Mouse (Mus musculus) G1E-ER4 (cell line): Measurements from ENCODE around the gene Phkg1. TPM values are rescaled to one million over a fixed set of nuclear protein-coding genes. Genes with fewer than 3 reads are reported as not detected.

ENCODE experiments used
- GATA1 ChIP-seq: IDR thresholded peaks from one replicate; pipeline ENCODE4 v1.8.0; 2012; ENCODE audit warnings: low read length, inconsistent platforms
- polyA plus RNA-seq: library from polyadenylated mRNA; stranded (reverse); fragments of >175 nt; gene quantifications from 2 replicates; pipeline ENCODE4 v1.2.3, GENCODE M21; 2012

Phkg1 gene
- polyA plus RNA-seq, 1 experiment = not detected

DNA sequence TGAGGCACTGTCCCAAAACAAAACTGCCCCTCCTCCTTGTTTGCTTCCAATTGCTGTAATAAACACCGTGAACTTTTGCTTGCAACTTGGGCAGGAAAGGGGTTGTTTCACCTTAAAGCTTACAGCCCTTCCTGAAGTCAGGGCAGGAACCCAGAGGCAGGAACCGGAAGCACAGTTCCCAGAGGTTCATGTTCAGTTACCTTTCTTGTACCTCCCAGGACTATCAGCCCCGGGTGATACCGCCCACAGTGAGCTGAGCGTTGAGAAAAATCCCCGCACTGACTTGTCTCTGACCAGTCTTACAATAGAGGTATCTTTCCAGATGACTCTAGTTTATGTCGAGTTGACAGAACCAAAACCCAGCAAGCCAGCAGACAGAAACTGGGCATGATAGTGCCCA, 11.2 kb upstream of the Phkg1 start:
- TF ChIP-seq GATA1 = no peak

DNA sequence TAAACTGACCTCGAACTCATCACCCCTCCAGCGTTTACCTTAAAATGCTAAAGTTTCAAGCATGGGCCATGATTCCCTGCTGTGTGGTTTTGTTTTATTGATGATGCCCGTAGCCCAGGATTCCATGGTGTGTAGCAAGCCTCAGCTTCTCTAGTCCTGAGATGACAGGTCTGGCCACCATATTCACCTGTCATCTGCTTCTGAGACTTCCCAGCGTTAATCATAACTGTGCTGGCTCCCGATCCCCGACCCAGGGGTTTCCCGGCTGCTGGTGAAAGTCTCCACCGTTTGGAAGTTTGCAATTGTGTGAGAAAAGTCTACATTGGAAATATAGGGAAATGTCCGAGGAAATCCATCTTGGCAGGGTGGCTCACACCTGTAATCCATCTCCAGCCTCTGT, 10.8 kb upstream of the Phkg1 start:
- TF ChIP-seq GATA1 = no peak

DNA sequence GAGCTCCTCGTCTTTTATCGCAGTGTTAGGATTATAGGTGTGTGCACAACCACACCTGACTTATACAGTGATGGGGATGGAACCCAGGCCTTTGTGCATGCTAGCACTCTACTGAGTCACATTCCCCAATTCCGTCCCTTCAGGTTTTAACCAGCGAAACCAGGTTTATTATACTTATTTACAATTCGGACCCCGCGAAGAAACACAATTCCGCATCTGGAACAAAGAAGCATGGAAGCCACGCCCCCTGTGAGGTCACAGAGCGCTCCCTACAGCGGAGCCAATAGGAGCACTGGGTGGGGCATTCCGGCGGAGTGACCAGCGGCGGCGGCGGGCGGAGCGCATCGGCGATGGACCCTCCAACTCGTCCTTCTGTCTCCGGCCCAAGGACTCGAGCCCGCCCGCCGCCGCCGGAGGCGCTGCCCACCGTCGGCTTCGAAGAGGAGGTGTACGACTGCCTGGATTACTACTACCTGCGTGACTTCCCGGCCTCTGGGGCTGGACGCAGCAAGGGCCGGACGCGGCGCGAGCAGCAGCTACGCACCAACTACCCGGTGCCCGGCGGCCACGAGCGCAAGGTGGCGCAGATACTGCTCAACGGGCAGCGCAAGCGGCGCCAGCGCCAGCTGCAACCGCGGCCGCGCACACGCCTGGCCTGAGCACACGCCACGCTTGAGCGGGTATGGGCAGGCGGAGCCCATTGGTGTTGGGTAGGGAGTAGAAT, 10.1 kb upstream of the Phkg1 start, which contains the start of gene Nupr1l:
Nupr1l (plus strand) TSS at position 299 of the 724 bp plus-strand sequence.
- no peak for TF ChIP-seq GATA1

DNA sequence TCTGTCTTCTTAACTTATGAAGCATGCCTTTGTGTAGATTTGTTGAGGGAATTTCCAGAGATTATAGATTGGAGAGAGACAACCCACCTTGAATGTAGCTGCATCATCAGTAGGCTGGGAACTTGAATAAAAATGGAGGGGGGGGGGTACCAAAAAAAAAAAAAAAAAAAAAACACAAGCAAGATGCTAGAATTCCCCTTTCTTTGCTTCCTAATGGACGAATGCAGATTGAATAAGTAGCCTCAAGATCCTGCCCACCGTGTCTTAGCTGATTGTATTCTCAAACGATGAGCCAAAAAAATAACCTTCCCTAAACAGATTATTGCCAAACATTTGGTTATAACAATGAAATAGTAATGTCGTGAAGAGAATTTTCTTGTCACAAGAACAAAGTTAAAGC, 9.4 kb upstream of the Phkg1 start:
- TF ChIP-seq GATA1 = no peak

DNA sequence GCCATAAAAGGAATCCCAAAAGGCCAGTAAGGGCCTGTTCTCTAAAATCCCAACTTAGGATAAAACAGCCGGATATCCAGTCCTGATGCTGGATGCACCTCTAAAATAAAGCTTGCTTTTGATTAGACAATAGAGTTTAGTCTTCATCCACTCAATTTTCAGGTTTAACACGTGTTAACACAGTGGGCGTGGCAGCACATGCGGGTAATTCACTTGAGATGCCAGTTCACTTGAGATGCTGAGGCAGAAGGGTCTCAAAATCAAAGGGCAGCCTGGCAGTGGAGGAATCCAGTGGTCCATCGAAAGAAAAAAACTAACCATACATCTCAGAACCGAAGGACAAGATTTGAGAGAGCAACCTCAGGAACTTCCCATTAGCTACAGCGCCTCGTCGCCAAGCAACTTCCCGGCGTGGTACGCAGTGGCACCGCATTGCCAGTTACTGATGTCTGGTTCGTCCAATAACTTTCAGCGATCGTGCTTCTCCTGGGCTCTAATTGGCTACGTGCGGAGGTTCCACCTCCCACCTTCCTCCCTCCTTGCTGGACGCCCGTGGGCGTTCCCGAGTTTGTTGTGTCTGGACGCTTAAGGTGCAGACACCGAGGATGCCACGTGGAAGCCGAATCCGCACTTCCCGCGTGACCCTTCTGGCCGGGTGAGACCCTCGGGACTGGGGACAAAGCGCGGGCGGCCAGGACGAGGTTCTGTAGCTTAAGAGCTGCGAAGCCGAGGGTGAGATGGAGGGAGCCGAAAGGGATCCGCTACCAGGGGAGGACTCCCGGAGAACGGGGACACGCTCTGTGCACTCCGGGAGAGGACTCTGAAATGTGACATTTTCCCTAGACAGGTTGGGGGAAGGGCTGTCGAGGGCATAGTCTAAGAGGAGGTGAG, 2.9 kb downstream of the Phkg1 start, which contains the start of gene Zbed5:
Zbed5 (plus strand) TSS at position 526 of the 891 bp plus-strand sequence.
- TF ChIP-seq GATA1 = no peak

DNA sequence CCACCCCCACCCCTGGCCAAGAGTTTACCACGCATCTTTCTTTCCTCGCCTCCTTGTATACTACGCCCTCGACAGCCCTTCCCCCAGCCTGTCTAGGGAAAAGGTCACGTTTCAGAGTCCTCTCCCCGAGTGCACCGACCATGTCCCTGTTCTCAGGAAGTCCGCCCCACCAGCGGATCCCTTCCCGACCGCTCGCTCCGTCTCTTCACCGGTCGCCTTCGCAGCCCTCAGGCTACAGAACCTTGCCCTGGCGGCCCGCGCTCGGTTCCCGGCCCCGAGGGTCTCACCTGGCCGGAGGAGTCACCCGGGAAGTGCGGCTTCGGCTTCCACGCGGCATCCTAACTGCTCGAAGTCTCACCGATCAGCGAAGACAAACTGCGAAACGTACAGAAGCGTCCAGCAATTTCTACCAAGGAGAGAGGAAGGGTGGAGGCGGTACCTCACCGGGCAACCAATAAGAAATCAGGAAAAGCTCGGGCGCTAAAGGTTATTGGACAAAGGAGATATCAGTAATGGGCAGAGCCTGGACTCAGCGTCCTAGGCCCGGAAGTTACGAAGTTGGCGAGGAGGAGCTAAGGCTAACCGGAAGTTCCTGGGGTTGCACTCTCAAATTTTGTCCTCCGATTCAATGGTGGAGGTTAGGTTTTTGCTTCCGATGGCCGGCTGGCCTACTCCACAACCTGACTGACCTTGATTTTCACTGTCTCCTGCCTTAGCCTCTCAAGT, 11.3 kb downstream of the Phkg1 start, which contains the start of gene Chchd2:
Chchd2 (minus strand) TSS at position 560 of the 726 bp plus-strand sequence.
- TF ChIP-seq GATA1 = no peak

DNA sequence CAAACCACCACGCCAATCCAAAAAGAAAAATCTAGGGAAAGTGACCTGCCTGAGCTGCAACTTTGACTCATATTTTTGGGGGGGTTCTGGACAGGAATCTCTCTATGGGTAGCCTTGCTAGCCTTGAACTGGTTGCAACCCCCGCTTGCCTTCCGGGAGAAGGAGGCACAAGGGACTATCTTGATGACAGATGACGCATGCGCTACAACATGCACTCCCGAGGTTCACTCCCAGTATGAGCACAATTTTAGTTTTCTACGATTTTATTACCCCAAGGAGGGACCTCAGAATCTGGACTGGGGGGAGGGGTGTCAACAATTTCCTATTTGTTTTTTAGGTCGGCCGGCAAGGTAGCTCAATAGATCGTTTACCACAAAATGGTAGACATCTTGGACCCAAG, 12.1 kb downstream of the Phkg1 start:
- TF ChIP-seq GATA1 = no peak

DNA sequence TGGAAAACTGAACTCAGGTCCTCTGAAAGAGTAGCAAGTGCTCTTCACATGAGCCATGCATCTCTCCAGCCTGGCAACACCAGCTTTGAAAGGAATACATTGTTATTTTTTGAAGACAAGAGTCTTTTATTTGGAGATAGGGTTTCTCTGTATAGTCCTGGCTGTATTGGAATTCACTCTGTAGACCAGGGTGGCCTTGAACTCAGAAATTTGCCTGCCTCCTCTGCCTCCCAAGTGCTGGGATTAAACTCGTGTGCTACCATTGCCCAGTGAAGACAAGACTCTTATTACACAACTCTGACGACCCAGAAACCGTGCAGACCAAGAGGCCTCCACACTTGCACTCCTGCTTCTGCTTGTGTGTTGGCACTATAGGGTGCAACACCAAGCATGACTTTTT, 18.5 kb downstream of the Phkg1 start:
- TF ChIP-seq GATA1 = no peak

DNA sequence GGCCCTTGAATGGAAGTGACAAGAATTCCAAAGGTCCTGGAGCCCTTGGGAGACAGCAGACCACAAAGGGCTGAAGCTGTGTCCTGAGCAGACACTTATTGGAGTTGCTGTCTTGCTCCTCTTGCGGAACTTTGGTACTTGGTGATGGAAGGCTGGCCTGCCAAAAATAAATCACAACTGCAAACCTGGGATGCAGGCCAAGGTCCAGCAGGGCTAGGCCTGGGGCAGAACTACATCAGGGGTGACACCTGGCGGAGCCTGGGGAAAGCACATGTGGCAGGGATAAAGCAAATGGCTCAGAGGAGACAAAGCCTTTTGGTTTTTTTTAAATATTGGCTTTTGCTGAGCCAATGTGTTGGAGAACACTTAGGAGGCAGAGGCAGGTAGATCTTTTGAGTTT, 19.4 kb downstream of the Phkg1 start:
- no peak for TF ChIP-seq GATA1

DNA sequence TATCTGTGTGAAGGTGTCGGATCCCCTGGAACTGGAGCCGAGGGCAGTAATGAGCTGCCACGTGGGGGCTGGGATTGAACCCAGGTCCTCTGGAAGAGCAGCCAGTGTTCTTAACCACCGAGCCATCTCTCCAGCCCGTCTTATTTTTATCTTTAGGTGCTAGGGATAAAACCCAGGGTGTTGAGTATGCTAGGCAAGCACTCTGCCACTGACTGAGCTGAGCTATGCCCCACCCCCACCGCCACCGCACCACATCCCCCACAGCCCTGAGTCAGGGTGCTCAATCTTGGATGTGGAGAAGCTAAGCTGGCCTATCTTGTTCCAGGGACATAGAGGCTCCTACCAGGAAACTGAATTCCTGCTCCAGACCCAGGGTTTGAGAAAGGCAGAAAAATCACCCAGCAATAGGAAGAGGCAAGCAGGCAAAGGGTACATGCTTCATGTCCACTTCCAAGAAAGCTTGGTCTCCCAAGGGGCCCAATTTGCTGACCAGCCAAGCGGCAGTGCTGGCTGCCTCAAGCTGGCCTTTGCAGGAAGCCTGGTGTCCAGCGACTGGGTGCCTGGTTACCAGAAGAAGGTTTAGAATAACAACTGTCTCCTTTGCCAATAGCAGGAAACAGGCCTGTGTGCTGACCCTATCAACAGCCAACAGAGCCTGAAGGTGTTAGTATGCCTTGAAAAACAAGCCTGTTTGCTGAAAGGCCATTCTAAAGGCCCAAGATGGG, 20.5 kb downstream of the Phkg1 start:
- TF ChIP-seq GATA1 = no peak

DNA sequence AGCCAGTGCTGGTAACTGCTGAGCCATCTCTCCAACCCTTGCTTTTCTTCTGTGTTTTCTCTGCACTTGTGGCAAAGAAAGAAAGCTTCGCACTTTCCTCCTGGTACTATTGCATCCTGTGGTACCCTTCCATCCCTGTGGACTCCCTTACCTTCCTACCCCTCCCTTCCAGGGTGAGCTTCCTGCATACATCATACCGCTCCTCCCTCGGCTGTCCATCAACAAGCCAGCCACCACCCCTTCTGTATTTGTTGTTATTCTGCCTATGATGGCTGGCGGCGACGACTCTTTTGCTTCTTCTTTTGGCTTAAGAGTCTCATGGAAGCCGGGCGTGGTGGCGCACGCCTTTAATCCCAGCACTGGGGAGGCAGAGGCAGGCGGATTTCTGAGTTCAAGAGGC, 23.3 kb downstream of the Phkg1 start:
- no peak for TF ChIP-seq GATA1

DNA sequence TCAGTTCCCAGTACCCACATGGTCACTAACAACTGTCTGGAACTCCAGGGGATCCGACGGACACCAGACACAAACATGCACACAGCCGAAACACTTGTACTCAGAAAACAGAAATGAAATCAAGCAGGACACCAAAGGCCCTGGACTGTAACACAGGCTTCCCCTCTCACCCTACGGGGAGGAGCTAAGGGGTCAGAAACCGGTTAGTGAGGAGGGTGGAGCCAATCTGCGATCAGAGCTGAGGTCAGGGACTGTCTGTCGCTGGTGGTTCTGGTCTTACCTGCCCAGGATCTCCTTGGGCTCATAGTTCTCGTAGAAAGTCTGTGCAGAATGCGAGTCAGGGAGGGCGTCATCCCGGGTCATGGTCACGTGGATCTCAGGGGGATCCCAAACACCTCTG, 24.4 kb downstream of the Phkg1 start:
- no peak for TF ChIP-seq GATA1

DNA sequence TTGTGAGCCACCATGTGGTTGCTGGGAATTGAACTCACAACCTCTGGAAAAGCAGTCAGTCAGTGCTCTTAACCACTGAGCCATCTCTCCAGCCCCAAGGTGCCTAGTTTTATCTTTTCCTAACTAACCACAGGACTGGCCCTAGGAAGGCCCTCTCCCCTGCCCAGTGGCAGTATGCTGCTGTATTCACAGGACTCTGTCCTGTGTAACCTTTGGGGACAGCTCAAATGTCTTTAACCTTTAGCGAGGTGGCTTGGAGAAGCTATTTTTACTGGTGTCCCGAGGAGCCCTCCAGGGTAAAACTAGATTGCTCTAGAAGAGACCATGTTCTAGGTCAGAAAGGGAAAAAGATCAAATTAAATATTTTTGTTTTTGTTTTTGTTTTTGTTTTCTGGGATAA, 27.1 kb downstream of the Phkg1 start:
- no peak for TF ChIP-seq GATA1

DNA sequence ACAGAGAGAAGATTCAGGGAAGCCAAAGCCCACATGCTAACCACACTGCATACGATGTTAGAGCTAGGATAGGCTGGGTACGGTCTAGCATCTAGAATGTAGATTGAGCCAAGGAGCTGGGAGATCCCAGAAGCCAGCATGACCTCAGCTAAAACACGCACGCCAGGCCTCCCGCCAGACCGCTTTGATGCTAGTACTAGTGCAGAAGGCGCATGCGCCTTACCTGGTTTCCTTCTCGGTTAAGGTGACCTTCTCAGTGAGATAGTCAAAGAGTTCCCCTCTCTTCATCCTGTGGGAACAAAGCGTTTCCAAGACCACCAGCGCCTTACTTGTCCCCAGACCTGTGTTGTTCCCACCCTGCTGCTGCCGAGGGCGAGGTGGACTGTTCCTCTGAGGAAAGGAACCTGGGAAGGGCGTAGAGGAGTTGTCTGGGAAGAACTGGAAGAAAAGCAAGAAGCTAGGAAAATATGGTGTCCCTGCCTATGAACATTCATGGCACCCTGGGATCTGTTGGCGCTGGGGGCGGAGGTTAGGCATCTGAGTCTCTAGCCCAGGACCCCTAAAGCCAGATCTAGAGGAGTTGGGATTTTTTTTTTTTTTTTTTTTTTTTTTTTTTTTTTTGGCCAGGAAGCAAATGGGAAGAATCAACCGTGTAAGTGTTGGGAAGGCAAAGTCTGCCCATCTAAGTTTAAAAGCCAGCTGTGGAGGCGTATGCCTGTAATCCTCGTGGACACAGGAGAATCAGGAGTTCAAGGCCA, 28.9 kb downstream of the Phkg1 start:
- no peak for TF ChIP-seq GATA1

DNA sequence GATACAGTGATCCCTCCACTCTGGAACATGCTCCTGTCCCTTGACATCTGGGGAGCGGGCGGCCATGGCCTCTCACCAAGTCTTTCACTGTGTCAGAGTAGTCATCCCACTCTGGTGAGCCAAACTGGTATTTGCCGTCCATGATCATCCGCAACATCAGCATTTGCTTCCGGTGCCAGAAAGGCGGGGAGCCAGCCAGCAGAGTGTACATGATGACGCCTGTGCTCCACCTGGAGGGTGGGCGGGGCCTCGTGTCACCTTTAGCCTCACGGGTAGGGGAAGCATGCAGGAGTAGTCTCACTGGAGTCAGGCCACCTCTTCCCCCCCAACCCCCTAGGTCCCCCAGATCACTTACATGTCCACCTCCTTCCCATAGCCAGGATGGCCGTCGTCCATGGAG, 32.5 kb downstream of the Phkg1 start:
- TF ChIP-seq GATA1 = no peak
